Mouse (Mus musculus) stomach, postnatal 0 days (tissue): Measurements from ENCODE around the gene Aktip.

Source experiments
- CTCF ChIP-seq: IDR thresholded peaks from 2 replicates; pipeline ENCODE4 v1.5.1; 2016; ENCODE audit warnings: antibody characterized with exemption, low read depth, mild to moderate bottlenecking, moderate library complexity
- EP300 ChIP-seq: optimal IDR thresholded peaks from 2 replicates; pipeline ENCODE3; 2016; ENCODE audit warnings: antibody characterized with exemption

DNA sequence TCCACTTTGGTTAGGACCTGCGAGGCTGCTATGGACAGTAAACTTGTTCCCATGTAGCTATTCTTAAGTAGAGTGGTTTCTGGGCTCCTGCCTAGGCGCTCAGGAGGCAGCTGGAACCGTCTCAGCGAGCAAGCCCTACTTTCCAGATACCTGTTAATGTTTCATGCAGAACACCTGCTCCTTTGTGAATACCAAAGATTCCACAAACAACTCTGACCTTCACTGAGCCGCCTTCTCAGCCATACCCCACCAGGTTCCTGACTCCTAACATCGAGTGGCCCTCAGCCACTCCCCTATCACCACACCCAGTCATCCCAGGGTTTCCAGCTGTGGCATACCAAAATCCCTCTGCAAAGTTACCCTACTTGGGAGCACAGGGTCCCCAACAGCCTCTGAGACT, 29.6 kb downstream of the Aktip start:
- TF ChIP-seq CTCF (no peak), EP300 (no peak)
